Mouse (Mus musculus): ENCODE data around the gene Gm13030.
A peak's percentile ranks its signal among the peaks of the same experiment; 100 is the strongest.
"Not testable (repeated sequence)": the region's sequence is repeated elsewhere in the genome, so short reads cannot be mapped to it uniquely, and the experiment has no call there.

Gm13030 gene

GRCm38 (mm10) chr4:138873864-138874263 lies at the start of gene Gm13030:
Gene Gm13030, minus strand, starts transcription at chr4:138873964.
- DNase-seq (ENCODE audit: low read depth, low spot score) = no peak

- DNase-seq (ENCODE audit: low read depth, low spot score) = peak; percentile 92
Observed at GRCm38 (mm10) chr4:138922131-138922459, 48.3 kb upstream of the Gm13030 start.

GRCm38 (mm10) chr4:138921254-138922130 lies 47.7 kb upstream of the Gm13030 start:
- DNase-seq (ENCODE audit: low read depth, low spot score) = peak; percentile 32

GRCm38 (mm10) chr4:138917282-138917681 lies 43.5 kb upstream of the Gm13030 start:
- peak; percentile 64 for DNase-seq (ENCODE audit: low read depth, low spot score)

DNA sequence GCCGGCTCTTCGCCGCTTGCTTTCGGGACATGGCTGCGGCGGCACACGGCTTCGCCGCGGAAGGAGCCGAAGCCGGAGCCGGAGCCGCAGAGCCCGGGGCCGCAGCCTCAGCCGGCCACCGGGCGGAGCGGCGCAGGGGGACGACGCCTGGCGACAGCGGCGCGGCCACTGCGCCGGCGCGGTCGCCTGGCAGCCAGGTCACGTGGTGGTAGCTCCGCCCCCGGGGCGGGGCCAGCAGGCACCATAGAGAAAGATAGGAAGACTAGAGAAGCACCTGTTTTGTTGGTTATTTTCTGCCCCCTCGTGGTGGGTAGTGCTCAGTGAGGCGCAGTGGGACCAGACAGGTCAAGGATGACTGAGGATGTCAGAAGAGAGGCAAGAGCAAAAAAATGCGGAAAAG lies 40.0 kb upstream of the Gm13030 start, which contains the start of gene Otud3:
Otud3 (minus strand) TSS at position 149 of the 400 bp plus-strand sequence.
- DNase-seq (ENCODE audit: low read depth, low spot score) = peak; percentile 97

GRCm38 (mm10) chr4:138913141-138913787 lies 39.5 kb upstream of the Gm13030 start:
- DNase-seq (ENCODE audit: low read depth, low spot score) = no peak

DNA sequence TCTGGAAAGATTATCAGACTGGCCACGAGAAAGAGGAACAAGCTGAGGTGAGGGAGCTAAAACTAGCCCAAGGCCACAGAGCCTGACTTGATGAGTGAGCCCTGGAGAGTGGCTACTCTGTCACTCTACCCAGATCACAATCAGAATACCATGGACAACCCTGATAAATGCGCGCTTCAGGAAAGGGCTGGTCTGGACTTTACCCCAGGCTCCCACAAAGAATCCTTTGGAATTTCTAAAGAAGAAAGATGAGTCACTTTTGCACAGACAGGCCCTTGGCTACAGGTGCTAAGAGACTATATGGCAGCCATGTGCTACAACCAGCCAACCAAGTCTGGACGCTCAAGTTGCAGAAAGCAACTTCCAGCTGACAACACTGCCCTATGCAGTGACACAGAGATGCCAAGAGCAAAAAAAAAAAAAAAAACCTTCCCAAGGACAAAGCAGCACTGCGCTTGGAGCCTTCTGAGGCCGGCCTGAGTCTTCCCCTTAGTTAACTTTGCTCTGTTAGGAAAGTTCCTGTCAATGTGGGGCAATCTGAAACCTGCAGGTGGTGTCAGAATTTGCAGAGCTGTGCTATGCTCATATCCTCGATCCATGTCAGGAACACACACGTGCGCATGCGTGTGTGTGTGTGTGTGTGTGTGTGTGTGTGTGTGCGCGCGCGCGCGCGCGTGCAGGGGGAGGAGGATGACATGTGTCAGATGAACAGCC lies 32.0 kb upstream of the Gm13030 start:
- no peak for DNase-seq (ENCODE audit: low read depth, low spot score)

GRCm38 (mm10) chr4:138899361-138899760 lies 25.6 kb upstream of the Gm13030 start:
- no peak for DNase-seq (ENCODE audit: low read depth, low spot score)

DNA sequence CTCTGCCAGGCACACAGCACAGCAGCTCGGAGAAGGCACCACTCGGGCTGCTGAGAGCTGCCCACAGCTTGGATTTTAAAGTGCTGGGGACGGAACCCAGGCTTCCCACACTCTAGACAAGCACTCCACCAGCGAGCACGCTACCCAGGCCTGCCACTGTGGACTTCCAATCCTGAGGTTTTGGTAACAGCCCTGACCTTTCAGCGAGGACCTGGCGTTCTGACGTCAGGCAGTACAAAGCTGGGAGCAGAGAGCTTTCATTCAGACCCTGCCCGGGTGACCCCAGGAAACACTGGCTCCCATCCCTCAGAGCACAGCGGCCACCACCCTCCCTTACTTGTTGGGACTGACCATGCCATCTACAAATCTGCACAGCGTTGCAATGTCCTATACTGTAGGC lies 20.0 kb upstream of the Gm13030 start:
- not testable (repeated sequence) for DNase-seq (ENCODE audit: low read depth, low spot score)

DNA sequence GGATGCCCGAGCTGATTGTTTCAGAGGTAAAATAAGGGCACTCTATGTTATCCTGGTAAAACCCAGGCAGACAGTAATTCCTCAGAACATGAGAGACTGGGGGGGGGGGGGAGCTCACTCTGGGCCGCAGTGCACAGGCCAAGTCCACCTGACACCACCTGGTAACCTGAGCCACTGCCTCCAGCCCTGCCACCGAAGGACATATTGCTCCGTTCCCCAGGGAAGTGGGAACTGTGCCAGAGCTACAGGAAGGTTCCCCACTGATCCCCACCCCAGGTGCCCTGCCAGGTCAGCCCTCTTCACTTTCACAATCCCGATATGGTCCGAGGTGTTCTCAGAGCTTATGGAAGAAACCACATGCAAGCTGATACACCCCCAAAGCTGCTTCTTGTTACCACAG lies 18.9 kb upstream of the Gm13030 start:
- no peak for DNase-seq (ENCODE audit: low read depth, low spot score)

DNA sequence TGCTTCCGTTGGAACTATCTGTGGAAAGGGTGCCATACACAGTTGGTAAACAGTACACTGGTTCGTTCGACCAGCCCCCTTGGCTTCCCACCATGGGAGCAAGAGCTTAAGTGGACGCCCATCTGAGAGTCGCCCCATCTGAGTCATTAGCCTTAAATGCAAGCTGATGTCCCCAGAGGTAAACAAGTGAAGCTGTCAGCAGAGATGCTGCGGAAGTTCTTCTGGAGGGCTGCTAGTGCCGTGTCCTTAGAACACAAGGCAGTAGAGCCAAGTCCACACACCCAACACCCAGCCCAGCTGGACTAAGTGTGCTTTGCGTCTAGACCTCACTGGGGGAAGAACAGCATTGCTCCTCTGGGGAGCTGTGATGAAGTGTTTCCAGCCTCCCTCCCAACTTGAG lies 15.9 kb upstream of the Gm13030 start:
- DNase-seq (ENCODE audit: low read depth, low spot score) = no peak

DNA sequence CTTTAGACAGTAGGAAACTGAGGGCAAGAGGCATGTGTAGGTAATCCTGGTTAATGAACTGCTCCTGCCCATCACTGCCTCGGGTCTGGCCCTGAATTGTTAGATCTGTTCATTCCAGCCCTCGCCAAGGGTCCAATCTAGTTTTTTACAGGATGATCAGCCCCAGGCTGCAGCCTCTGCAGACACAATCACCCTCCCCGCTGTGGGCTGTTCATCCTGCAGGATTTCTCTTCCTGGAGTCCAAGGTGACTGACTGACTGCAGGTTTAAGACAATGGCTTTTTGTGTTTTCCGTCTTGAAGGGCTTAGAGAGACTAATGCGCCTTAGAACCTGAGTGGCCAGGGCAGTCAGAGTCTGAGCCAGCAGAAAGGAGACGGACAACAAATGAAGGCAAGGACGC lies 15.4 kb upstream of the Gm13030 start:
- peak; percentile 41 for DNase-seq (ENCODE audit: low read depth, low spot score)

- peak; percentile 83 for DNase-seq (ENCODE audit: low read depth, low spot score)
Observed at GRCm38 (mm10) chr4:138884261-138884660, 10.5 kb upstream of the Gm13030 start.

DNA sequence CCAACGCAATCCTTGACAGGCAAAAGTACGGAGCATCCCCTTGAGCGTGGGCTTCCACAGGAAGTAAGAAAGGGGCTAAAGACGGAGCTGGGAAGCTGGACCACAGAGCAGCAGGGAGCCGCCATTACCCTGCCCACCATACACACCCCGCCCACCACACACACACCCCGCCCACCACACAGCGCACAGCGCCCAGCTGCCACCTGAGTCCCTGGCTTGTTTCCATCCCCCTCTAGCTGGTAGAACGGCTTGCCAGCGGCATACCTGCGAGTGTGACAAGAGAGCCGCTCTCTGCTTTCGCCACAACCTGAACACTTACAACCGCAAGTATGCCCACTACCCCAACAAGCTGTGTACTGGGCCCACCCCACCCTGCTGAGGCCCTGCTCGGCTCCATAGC lies 8.4 kb upstream of the Gm13030 start:
- peak; percentile 39 for DNase-seq (ENCODE audit: low read depth, low spot score)

GRCm38 (mm10) chr4:138880811-138881584 lies 7.2 kb upstream of the Gm13030 start:
- no peak for DNase-seq (ENCODE audit: low read depth, low spot score)

DNA sequence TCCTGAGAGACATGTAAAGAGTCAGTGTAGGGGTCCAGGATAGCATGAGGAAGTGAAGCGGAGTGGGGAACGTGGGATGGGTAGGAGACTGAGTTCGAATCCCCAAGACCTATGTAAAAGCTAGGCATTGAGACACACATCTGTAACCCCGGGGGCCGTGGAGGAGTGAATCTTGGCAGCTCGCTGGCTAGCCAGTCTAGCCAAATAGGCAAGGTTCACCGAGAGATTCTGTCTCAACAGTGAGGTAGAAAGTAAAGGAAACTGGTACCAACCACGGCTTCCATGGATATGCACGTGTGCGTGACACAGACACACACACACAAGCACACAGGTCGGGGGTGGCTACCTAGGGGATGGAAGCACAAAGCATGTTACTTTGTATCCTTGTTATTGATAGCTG lies 6.0 kb upstream of the Gm13030 start:
- DNase-seq (ENCODE audit: low read depth, low spot score) = no peak

DNA sequence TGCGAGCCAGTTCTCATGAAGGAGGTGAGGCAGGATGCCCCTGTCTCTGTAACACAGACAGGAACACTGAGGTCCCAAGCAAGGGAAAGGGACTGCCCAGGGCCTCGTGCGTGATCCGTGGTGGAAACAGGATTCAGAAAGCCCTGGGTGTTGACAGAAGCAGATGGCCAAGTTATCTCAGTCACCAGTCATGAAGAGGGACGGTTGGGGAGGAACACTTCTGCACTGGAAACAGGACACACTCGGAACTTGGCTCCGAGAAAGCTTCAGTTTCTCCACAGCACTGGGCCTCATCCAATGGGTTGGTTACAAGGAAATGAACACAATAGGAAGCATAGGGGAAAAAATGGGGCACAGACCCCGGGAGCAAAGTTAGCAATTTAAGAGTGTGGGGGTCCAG lies 5.0 kb upstream of the Gm13030 start:
- no peak for DNase-seq (ENCODE audit: low read depth, low spot score)

GRCm38 (mm10) chr4:138877731-138878130 lies 4.0 kb upstream of the Gm13030 start, which contains the start of gene Pla2g2e:
Gene Pla2g2e, plus strand, starts transcription at chr4:138877942.
- no peak for DNase-seq (ENCODE audit: low read depth, low spot score)

- DNase-seq (ENCODE audit: low read depth, low spot score) = no peak
Observed at GRCm38 (mm10) chr4:138875986-138876385, 2.2 kb upstream of the Gm13030 start.

DNA sequence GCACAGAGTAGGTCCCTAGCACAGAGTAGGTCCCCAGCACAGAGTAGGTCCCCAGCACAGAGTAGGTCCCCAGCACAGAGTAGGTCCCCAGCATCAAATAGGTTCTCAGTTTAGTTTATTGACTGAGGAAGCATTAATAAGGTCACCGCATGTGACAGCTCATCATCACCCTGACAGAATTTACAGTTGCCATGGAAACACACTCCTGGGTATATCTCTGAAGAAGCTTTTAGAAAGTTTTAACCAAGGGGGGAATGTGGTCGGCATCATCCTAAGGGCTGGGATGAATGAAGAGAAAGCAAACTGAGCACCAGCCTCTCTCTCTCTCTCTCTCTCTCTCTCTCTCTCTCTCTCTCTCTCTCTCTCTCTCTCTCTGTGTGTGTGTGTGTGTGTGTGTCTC lies 1.5 kb upstream of the Gm13030 start:
- not testable (repeated sequence) for DNase-seq (ENCODE audit: low read depth, low spot score)

DNA sequence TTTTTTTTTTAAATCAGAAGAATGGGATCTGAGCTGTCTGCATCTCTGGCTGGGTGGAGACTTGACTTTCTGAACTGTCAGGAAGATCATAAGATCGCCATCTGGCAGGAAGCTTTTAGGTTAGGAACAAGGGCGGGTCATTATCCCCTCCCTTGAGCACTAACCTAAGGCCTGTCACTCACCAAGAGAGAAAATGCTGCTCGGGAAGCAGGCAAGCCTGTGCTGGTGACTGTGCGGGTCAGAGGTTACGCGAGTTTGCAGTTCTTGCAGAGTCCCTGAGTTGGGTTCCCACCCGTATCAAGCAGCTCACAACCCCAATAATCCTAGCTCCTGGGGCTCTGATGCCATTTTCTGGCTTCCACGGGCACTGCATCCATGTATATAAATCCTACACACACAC lies 5.1 kb downstream of the Gm13030 start:
- no peak for DNase-seq (ENCODE audit: low read depth, low spot score)

- peak; percentile 81 for DNase-seq (ENCODE audit: low read depth, low spot score)
Observed at GRCm38 (mm10) chr4:138866413-138866812, 7.4 kb downstream of the Gm13030 start.
